Mouse (Mus musculus): ENCODE results near the gene Cd8a. TPM values are rescaled to one million over a fixed set of nuclear protein-coding genes. Genes with fewer than 3 reads are reported as not detected.

The Cd8a gene
- polyA plus RNA-seq, 1 experiment from 2014 or later = 12.2 TPM

DNA sequence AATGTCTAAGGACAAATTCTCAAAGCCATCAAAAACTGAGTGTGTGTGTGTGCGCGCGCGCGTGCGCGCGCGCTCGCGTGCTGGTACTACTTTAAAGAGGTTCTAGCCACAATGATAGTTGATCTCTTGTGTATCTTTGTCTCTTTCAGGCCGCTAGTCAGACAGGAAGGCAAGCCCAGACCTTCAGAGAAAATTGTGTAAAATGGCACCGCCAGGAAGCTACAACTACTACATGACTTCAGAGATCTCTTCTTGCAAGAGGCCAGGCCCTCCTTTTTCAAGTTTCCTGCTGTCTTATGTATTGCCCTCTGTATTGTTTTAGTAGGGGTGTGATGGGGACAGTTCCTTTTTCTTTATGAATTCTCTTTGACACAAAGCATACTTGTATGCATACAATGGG lies 3.5 kb downstream of the Cd8a start:
- no peak for ATAC-seq (replicated peaks; ENCODE audit: extremely low read depth, insufficient read depth, low FRiP score)
- 96% methylated on average over 13 of the region's 13 CpGs for WGBS

DNA sequence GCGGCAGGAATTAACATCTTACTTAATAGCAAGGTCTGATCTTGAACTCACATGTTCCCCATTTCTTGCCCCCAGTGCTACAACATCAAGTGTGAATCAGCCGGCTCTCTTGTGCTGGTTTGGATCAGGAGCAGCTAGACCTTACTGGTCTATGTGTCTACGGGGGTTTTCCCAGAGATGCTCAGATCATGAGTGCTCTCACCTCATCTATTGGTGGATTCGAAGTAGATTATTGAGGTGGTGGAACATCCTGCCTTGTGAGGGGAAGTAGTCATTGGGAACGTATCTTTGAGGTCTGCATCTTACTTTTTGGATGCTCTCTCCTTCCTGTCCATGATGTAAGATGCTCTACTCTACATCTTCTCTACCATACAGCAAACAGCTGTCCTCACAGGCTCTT lies 8.4 kb downstream of the Cd8a start:
- Histone ChIP-seq H3K27ac (ENCODE audit: low read length) (no peak overlapping the region), H3K9me3 (replicated peaks; ENCODE audit: control insufficient read depth, low read length) (no peaks in the 10 kb centered on the region), H3K4me1 (ENCODE audit: control insufficient read depth, insufficient read depth, low read length) (no peaks in the 10 kb centered on the region), H3K9ac (ENCODE audit: low read length) (no peak overlapping the region), H3K27me3 (ENCODE audit: control insufficient read depth, insufficient read depth, low read length) (no peaks in the 10 kb centered on the region), H3K4me3 (ENCODE audit: low read length) (no peak overlapping the region), H3K4me2 (ENCODE audit: low read depth, low read length) (no peak overlapping the region), H3K36me3 (ENCODE audit: control insufficient read depth, insufficient read depth) (no peaks in the 10 kb centered on the region)
- ATAC-seq (replicated peaks; ENCODE audit: extremely low read depth, insufficient read depth, low FRiP score) = no peak
- WGBS = 88% methylated on average over 5 of the region's 5 CpGs

More for the DNA sequence above, 3.5 kb downstream of the Cd8a start:
- no peaks in the 10 kb centered on the region for H3K4me1 ChIP-seq (ENCODE audit: control insufficient read depth, insufficient read depth, low read length)
- no peak overlapping the region for H3K27ac ChIP-seq (ENCODE audit: low read length)
- H3K4me2 ChIP-seq (ENCODE audit: low read depth, low read length) = no peak overlapping the region
- H3K27me3 ChIP-seq (ENCODE audit: control insufficient read depth, insufficient read depth, low read length) = no peaks in the 10 kb centered on the region
- H3K9ac ChIP-seq (ENCODE audit: low read length) = no peak overlapping the region
- H3K4me3 ChIP-seq (ENCODE audit: low read length) = no peak overlapping the region
- no peaks in the 10 kb centered on the region for H3K9me3 ChIP-seq (replicated peaks; ENCODE audit: control insufficient read depth, low read length)
- H3K36me3 ChIP-seq (ENCODE audit: control insufficient read depth, insufficient read depth) = no peaks in the 10 kb centered on the region

DNA sequence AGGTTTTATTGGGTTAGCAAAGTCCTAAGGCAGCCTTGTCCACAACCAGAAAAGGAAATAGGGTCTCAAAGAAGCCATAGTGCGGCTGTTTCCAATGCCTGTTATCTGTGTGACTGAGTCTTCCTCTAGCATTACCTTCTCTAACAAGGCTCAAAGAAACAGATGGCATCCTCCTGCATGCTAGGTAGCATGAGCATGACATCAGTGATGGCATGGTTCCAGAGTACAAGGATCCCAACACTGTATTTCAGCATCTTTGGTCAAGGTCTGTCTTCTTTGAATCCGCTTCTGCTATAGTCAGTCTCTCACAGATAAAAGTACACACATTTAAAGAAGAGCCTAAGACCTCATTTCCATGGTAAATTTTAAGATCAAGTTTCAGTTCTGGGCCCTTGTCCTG lies 17.3 kb downstream of the Cd8a start:
- Histone ChIP-seq H3K27me3 (ENCODE audit: control insufficient read depth, insufficient read depth, low read length) (no peaks in the 10 kb centered on the region), H3K9me3 (replicated peaks; ENCODE audit: control insufficient read depth, low read length) (no peaks in the 10 kb centered on the region), H3K4me3 (ENCODE audit: low read length) (no peak overlapping the region), H3K9ac (ENCODE audit: low read length) (no peak overlapping the region), H3K27ac (ENCODE audit: low read length) (no peak overlapping the region), H3K4me1 (ENCODE audit: control insufficient read depth, insufficient read depth, low read length) (peaks cover 12% of the 10 kb centered on the region), H3K36me3 (ENCODE audit: control insufficient read depth, insufficient read depth) (peaks cover 13% of the 10 kb centered on the region; the same call in 1 of the 2 replicates), H3K4me2 (ENCODE audit: low read depth, low read length) (no peak overlapping the region)
- ATAC-seq (replicated peaks; ENCODE audit: extremely low read depth, insufficient read depth, low FRiP score) = no peak
- 90% methylated on average over 2 of the region's 2 CpGs for WGBS

DNA sequence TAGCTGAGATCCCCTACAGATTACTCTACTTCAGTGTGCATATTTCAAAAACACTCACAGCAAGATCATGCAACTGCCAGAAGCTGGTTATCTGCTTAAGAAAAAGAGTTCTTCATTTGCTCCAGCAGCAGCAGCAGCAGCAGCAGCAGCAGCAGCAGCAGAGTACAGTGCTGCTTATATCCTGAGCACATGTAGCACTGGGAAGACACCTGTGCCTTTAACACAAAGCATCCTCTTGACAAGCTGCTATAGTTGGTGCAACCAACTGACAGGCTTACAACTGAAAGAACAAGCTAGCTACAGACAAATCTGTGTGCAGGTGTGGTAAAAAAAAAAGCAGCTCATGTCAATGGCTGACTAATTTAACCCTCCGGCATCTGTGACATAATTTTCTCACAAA lies 22.8 kb downstream of the Cd8a start:
- H3K27me3 ChIP-seq (ENCODE audit: control insufficient read depth, insufficient read depth, low read length) = no peaks in the 10 kb centered on the region
- peaks cover 21% of the 10 kb centered on the region for H3K36me3 ChIP-seq (ENCODE audit: control insufficient read depth, insufficient read depth)

GRCm38 (mm10) chr6:71396761-71397160 lies 23.5 kb downstream of the Cd8a start:
- H3K9ac ChIP-seq (ENCODE audit: low read length) = no peak overlapping the region
- no peak overlapping the region for H3K4me2 ChIP-seq (ENCODE audit: low read depth, low read length)
- H3K27me3 ChIP-seq (ENCODE audit: control insufficient read depth, insufficient read depth, low read length) = no peaks in the 10 kb centered on the region
- no peak overlapping the region for H3K4me3 ChIP-seq (ENCODE audit: low read length)
- H3K36me3 ChIP-seq (ENCODE audit: control insufficient read depth, insufficient read depth) = peaks cover 21% of the 10 kb centered on the region
- WGBS = 92% methylated on average over 6 of the region's 6 CpGs
- no peak for ATAC-seq (replicated peaks; ENCODE audit: extremely low read depth, insufficient read depth, low FRiP score)
- H3K4me1 ChIP-seq (ENCODE audit: control insufficient read depth, insufficient read depth, low read length) = peaks cover 13% of the 10 kb centered on the region
- no peaks in the 10 kb centered on the region for H3K9me3 ChIP-seq (replicated peaks; ENCODE audit: control insufficient read depth, low read length)
- no peak overlapping the region for H3K27ac ChIP-seq (ENCODE audit: low read length)

More for the DNA sequence above, 22.8 kb downstream of the Cd8a start:
- H3K27ac ChIP-seq (ENCODE audit: low read length) = peak overlapping the region; percentile 25; the same call in 1 of the 2 replicates
- H3K4me2 ChIP-seq (ENCODE audit: low read depth, low read length) = no peak overlapping the region
- H3K9ac ChIP-seq (ENCODE audit: low read length) = no peak overlapping the region
- H3K4me3 ChIP-seq (ENCODE audit: low read length) = no peak overlapping the region
- peaks cover 13% of the 10 kb centered on the region for H3K4me1 ChIP-seq (ENCODE audit: control insufficient read depth, insufficient read depth, low read length)
- WGBS = 90% methylated on average over 1 of the region's 1 CpGs
- no peaks in the 10 kb centered on the region for H3K9me3 ChIP-seq (replicated peaks; ENCODE audit: control insufficient read depth, low read length)
- no peak for ATAC-seq (replicated peaks; ENCODE audit: extremely low read depth, insufficient read depth, low FRiP score)

- H3K27me3 ChIP-seq (ENCODE audit: control insufficient read depth, insufficient read depth, low read length) = no peaks in the 10 kb centered on the region
- 77% methylated on average over 4 of the region's 4 CpGs for WGBS
- no peak overlapping the region for H3K27ac ChIP-seq (ENCODE audit: low read length)
- H3K4me2 ChIP-seq (ENCODE audit: low read depth, low read length) = no peak overlapping the region
- H3K9ac ChIP-seq (ENCODE audit: low read length) = no peak overlapping the region
- H3K4me3 ChIP-seq (ENCODE audit: low read length) = no peak overlapping the region
- H3K9me3 ChIP-seq (replicated peaks; ENCODE audit: control insufficient read depth, low read length) = no peaks in the 10 kb centered on the region
- ATAC-seq (replicated peaks; ENCODE audit: extremely low read depth, insufficient read depth, low FRiP score) = no peak
- H3K36me3 ChIP-seq (ENCODE audit: control insufficient read depth, insufficient read depth) = peaks cover 11% of the 10 kb centered on the region
- peaks cover 13% of the 10 kb centered on the region for H3K4me1 ChIP-seq (ENCODE audit: control insufficient read depth, insufficient read depth, low read length)
Measured at GRCm38 (mm10) chr6:71398829-71399609, 25.8 kb downstream of the Cd8a start.

- no peak for ATAC-seq (replicated peaks; ENCODE audit: extremely low read depth, insufficient read depth, low FRiP score)
Measured at GRCm38 (mm10) chr6:71414624-71415023, 41.4 kb downstream of the Cd8a start.

DNA sequence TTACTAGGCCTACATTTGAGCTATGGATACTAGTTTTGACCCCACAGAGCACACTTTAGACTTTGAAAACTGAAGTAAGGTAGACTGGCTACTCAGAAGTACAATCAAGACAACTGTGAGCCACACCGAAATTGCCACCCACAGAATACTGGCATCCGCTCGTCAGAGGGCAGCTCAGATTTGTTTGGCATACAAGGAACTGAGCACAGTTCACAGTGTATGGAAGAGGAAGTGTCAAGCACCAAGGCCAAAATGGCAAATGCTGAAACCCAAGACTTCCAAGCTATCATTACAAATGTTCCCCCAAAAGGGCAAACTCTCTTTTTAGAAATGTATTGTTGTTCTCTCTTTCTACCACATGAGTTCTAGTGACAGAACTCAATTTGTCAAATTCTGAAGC lies 42.2 kb downstream of the Cd8a start:
- no peak overlapping the region for H3K4me2 ChIP-seq (ENCODE audit: low read depth, low read length)
- 83% methylated on average over 3 of the region's 3 CpGs for WGBS
- H3K27me3 ChIP-seq (ENCODE audit: control insufficient read depth, insufficient read depth, low read length) = no peaks in the 10 kb centered on the region
- peaks cover 3% of the 10 kb centered on the region for H3K4me1 ChIP-seq (ENCODE audit: control insufficient read depth, insufficient read depth, low read length)
- no peak overlapping the region for H3K27ac ChIP-seq (ENCODE audit: low read length)
- no peaks in the 10 kb centered on the region for H3K9me3 ChIP-seq (replicated peaks; ENCODE audit: control insufficient read depth, low read length)
- H3K36me3 ChIP-seq (ENCODE audit: control insufficient read depth, insufficient read depth) = peaks cover 7% of the 10 kb centered on the region
- no peak overlapping the region for H3K4me3 ChIP-seq (ENCODE audit: low read length)
- ATAC-seq (replicated peaks; ENCODE audit: extremely low read depth, insufficient read depth, low FRiP score) = no peak
- no peak overlapping the region for H3K9ac ChIP-seq (ENCODE audit: low read length)

More at GRCm38 (mm10) chr6:71414624-71415023, 41.4 kb downstream of the Cd8a start:
- peaks cover 7% of the 10 kb centered on the region for H3K36me3 ChIP-seq (ENCODE audit: control insufficient read depth, insufficient read depth)
- H3K4me2 ChIP-seq (ENCODE audit: low read depth, low read length) = no peak overlapping the region
- no peaks in the 10 kb centered on the region for H3K9me3 ChIP-seq (replicated peaks; ENCODE audit: control insufficient read depth, low read length)
- H3K4me1 ChIP-seq (ENCODE audit: control insufficient read depth, insufficient read depth, low read length) = peaks cover 3% of the 10 kb centered on the region
- no peak overlapping the region for H3K27ac ChIP-seq (ENCODE audit: low read length)
- 45% methylated on average over 4 of the region's 4 CpGs for WGBS
- no peak overlapping the region for H3K9ac ChIP-seq (ENCODE audit: low read length)
- no peaks in the 10 kb centered on the region for H3K27me3 ChIP-seq (ENCODE audit: control insufficient read depth, insufficient read depth, low read length)
- H3K4me3 ChIP-seq (ENCODE audit: low read length) = no peak overlapping the region

DNA sequence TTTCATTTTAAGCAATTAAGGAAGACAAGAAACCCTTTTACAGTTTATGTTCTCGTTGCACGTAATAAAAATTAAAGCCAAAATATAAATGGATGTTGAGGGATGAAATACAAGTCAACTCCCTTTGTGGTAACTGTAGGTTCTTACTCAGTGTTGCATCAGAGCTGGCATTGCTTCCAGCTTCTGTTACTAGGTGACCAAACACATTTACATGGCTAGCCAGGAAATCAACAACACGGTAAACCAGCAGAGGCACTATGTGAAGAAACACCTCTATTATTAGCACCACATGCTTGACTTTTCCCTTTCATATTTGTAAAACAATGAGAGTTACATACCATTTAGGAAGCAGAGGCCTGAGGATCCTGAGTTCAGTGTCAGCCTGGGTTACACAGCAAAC lies 45.6 kb downstream of the Cd8a start:
- peaks cover 3% of the 10 kb centered on the region for H3K4me1 ChIP-seq (ENCODE audit: control insufficient read depth, insufficient read depth, low read length)
- peak overlapping the region; percentile 56 for H3K27ac ChIP-seq (ENCODE audit: low read length)
- H3K9ac ChIP-seq (ENCODE audit: low read length) = no peak overlapping the region
- WGBS = 71% methylated on average over 3 of the region's 3 CpGs
- H3K27me3 ChIP-seq (ENCODE audit: control insufficient read depth, insufficient read depth, low read length) = no peaks in the 10 kb centered on the region
- no peak overlapping the region for H3K4me3 ChIP-seq (ENCODE audit: low read length)
- ATAC-seq (replicated peaks; ENCODE audit: extremely low read depth, insufficient read depth, low FRiP score) = no peak
- no peaks in the 10 kb centered on the region for H3K9me3 ChIP-seq (replicated peaks; ENCODE audit: control insufficient read depth, low read length)
- no peaks in the 10 kb centered on the region for H3K36me3 ChIP-seq (ENCODE audit: control insufficient read depth, insufficient read depth)
- H3K4me2 ChIP-seq (ENCODE audit: low read depth, low read length) = no peak overlapping the region
